Mouse (Mus musculus) stomach, embryonic 15.5 days (tissue): ENCODE results near the gene Wfdc12. TPM values are rescaled to one million over a fixed set of nuclear protein-coding genes. Genes with fewer than 3 reads are reported as not detected.

Experiments
- ATAC-seq: fragments of 200-750 bp; cut with Nextera tagmentation; 2 replicates; pipeline ENCODE4 v1.8.0; 2017; ENCODE audit warnings: low read depth, moderate number of reproducible peaks, moderate TSS enrichment; ENCODE audit not compliant: insufficient read depth, low FRiP score
- H3K27ac ChIP-seq: fragments of 300-500 bp; sonication (generic); 2 replicates; pipeline ENCODE4 v1.5.1; 2015; ENCODE audit warnings: mild to moderate bottlenecking, inconsistent platforms
- H3K27me3 ChIP-seq: fragments of 300-500 bp; sonication (generic); replicated peaks from 2 replicates; pipeline ENCODE4 v1.6.1; 2015; ENCODE audit warnings: inconsistent platforms
- H3K36me3 ChIP-seq: fragments of 300-500 bp; sonication (generic); 2 replicates; pipeline ENCODE4 v1.6.1; 2015; ENCODE audit warnings: inconsistent platforms
- H3K4me1 ChIP-seq: fragments of 300-500 bp; sonication (generic); 2 replicates; pipeline ENCODE4 v1.6.1; 2015; ENCODE audit warnings: inconsistent platforms
- H3K4me2 ChIP-seq: fragments of 300-500 bp; sonication (generic); 2 replicates; pipeline ENCODE4 v1.6.1; 2015; ENCODE audit warnings: mild to moderate bottlenecking, inconsistent platforms
- H3K4me3 ChIP-seq: fragments of 300-500 bp; sonication (generic); replicated peaks from 2 replicates; pipeline ENCODE4 v1.5.1; 2015; ENCODE audit warnings: inconsistent platforms
- H3K9ac ChIP-seq: fragments of 300-500 bp; sonication (generic); 2 replicates; pipeline ENCODE4 v1.6.1; 2015; ENCODE audit warnings: inconsistent platforms
- H3K9me3 ChIP-seq: fragments of 300-500 bp; sonication (generic); 2 replicates; pipeline ENCODE4 v1.6.1; 2016; ENCODE audit warnings: inconsistent platforms
- WGBS: fragments of 180-500 bp; shearing (Covaris S2); methylation state at CpG from one replicate; pipeline ENCODE4 v1.1.7; 2015; 5-methylcytosine and 5-hydroxymethylcytosine counted together
- polyA plus RNA-seq: library from polyadenylated mRNA; unstranded; fragments of >200 nt; fragmentation: Nextera tagmentation; extraction: Ambion mirVana; gene quantifications from 2 replicates; pipeline ENCODE4 v1.2.1, GENCODE M21; 2015

The Wfdc12 gene
- polyA plus RNA-seq, 1 experiment from 2014 or later, result not detected

DNA sequence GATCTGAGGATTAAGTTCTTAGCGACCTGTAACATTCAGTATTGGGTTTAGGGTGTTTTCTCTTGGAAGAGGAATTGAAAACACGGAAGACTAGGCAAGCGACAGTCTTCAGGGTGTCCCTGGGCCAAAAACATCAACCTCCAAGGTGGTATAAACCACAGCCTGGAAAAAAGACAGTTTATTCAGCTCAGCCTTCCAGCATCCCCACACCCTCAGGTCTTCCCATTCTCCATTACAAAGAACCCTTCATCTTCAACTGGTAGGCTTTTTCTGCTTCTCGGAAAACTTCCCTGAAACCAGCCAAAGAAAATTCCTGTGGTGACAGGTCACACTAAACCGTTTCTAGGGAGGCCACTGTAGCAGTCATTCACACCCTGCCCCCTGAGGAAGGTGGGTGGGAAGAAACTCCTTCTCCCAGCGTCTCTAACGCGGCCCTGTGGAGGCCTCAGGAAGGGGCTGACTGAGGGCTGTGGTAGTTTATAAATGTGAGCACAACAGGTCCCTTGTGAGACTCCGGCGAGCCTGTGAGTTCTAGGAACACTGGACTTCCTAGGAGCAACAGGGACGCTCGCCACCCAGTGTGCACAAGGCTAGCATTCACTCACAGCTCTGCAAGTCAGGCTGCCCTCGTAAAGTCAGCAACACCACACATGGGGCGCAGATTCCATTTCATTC lies 40.2 kb downstream of the Wfdc12 start:
- Histone ChIP-seq H3K36me3 (0 out of 2 replicates have a peak, but pooled peaks cover 9% of the 10 kb centered on the region), H3K9ac (no peak overlapping the region), H3K27me3 (no peaks in the 10 kb centered on the region), H3K4me3 (no peak overlapping the region), H3K4me2 (no peak overlapping the region), H3K9me3 (no peaks in the 10 kb centered on the region), H3K27ac (0 out of 2 replicates have a peak overlapping the region, but pooled peaks have one; percentile 2), H3K4me1 (no peaks in the 10 kb centered on the region)
- ATAC-seq, result no peak; the same call in 1 of the 2 replicates
- 47% methylated on average over 14 of the region's 14 CpGs for WGBS

DNA sequence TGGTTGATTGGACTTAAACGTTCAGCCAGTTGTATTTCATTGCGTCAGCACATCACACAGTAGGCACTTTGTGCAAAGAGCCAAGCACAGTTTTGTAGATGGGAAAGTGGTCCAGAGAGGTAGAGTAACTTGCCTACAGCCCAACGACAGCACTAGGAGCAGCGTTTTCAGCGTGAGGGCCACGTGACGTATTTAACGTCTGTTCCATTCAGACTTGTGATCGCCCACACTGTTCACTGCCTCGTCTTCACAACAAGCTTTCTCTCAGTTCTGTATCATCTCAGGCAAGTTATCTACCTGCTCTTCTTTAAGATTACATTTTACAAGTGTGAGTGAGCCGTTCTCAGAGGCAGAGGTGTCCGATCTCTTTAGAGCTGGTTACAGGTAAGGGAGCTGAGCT lies 43.9 kb downstream of the Wfdc12 start:
- Histone ChIP-seq H3K27me3 (no peaks in the 10 kb centered on the region), H3K4me3 (no peak overlapping the region), H3K9me3 (no peaks in the 10 kb centered on the region), H3K36me3 (0 out of 2 replicates have a peak, but pooled peaks cover 2% of the 10 kb centered on the region), H3K9ac (no peak overlapping the region), H3K4me1 (no peaks in the 10 kb centered on the region), H3K4me2 (no peak overlapping the region), H3K27ac (no peak overlapping the region)
- ATAC-seq, result no peak
- 92% methylated on average over 12 of the region's 12 CpGs for WGBS

DNA sequence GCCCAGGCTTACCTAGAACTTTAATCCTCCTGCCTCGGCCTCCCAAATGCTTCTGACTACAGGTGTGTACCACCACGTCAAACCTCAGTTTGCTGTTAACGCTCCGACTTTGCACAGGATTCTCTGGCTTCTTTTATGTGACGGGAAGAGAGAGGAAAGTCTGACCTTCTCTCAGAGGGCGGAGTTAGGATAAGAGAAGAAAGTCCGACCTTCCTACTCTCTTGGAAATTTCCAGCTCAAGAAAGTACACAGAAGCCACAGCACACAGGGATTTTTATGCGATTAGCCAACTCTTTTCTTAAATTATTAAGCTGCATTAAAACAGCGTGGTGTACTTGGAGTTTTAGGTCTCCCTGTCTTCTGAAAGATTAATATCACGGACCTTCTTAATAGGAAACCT lies 45.9 kb downstream of the Wfdc12 start:
- H3K36me3 ChIP-seq, result no peaks in the 10 kb centered on the region
- no peaks in the 10 kb centered on the region for H3K9me3 ChIP-seq
- WGBS, result 75% methylated on average over 10 of the region's 10 CpGs
- no peak for ATAC-seq
- no peak overlapping the region for H3K4me2 ChIP-seq
- H3K27me3 ChIP-seq, result no peaks in the 10 kb centered on the region
- H3K9ac ChIP-seq, result no peak overlapping the region
- no peak overlapping the region for H3K27ac ChIP-seq
- H3K4me3 ChIP-seq, result no peak overlapping the region
- 0 out of 2 replicates have a peak, but pooled peaks cover 3% of the 10 kb centered on the region for H3K4me1 ChIP-seq

DNA sequence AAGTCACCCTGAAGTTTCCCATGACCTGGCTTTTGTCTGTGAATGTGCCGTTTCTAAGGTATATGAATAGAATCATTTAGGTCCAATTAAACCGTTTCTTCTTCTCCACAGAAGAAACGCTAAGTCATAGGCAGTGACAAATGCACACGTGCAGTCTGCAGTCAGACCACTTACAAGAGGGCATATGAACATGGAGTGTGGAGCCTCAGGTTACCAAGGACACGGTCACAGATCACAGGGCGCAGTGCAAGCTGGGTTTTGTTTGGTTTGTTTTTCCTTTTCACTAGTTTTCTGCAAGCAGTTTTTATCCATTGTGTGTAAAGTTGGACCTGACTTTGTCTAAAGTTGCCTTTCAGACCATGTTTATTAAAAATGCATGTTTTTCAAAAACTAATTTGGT lies 46.4 kb downstream of the Wfdc12 start:
- Histone ChIP-seq H3K27ac (no peak overlapping the region), H3K27me3 (no peaks in the 10 kb centered on the region), H3K4me2 (no peak overlapping the region), H3K4me3 (no peak overlapping the region), H3K36me3 (no peaks in the 10 kb centered on the region), H3K9me3 (no peaks in the 10 kb centered on the region), H3K4me1 (0 out of 2 replicates have a peak, but pooled peaks cover 3% of the 10 kb centered on the region), H3K9ac (no peak overlapping the region)
- no peak for ATAC-seq
- WGBS, result 72% methylated on average over 6 of the region's 6 CpGs

DNA sequence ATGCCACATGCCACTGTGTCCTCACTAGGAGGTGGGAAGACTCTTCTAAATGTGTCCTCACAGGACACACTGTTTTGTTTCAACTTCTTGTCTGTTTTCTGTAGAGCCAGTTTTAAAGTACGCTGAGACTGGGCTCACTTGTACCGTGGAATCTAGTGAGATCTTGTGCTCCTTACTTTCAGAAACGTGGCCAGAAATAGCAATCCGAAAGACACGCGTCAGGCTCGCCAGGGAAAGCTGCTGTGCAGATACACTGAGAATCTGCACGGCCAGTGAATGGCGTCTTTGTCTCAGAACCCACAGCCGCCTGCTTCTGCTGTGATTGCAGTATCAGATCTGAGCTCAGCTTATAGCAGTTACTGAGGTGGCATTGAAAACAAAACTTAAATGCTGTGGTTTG lies 48.4 kb downstream of the Wfdc12 start:
- Histone ChIP-seq H3K36me3 (no peaks in the 10 kb centered on the region), H3K9me3 (no peaks in the 10 kb centered on the region), H3K4me3 (no peak overlapping the region), H3K27me3 (no peaks in the 10 kb centered on the region), H3K4me1 (0 out of 2 replicates have a peak, but pooled peaks cover 3% of the 10 kb centered on the region), H3K27ac (no peak overlapping the region), H3K4me2 (no peak overlapping the region), H3K9ac (no peak overlapping the region)
- ATAC-seq, result no peak
- WGBS, result 69% methylated on average over 10 of the region's 10 CpGs

Other genes starting within 250 kb of the Wfdc12 start
- gene Ywhab, start 195.6 kb downstream of the Wfdc12 start, polyA plus RNA-seq, result 288 and 295 TPM in 2 replicates
- 1.3 and 1.5 TPM in 2 replicates for gene Pabpc1l, start 165.2 kb downstream of the Wfdc12 start, polyA plus RNA-seq
- 16.4 and 17.9 TPM in 2 replicates for gene Stk4, start 120.3 kb downstream of the Wfdc12 start, polyA plus RNA-seq
- gene Tomm34, start 119.4 kb downstream of the Wfdc12 start, polyA plus RNA-seq, result 50.4 and 53.4 TPM in 2 replicates
- gene Kcns1, start 19.5 kb downstream of the Wfdc12 start, polyA plus RNA-seq, result 0.14 and 0.28 TPM in 2 replicates
- gene Wfdc5, start 7.9 kb downstream of the Wfdc12 start, polyA plus RNA-seq, result 0.70 and 2.6 TPM in 2 replicates
- not detected in 2 replicates for gene Wfdc15a, start 9.5 kb upstream of the Wfdc12 start, polyA plus RNA-seq
- 50.4 and 55.9 TPM in 2 replicates for gene Wfdc15b, start 31.1 kb upstream of the Wfdc12 start, polyA plus RNA-seq
- gene Svs2, start 47.9 kb upstream of the Wfdc12 start, polyA plus RNA-seq, result not detected in 2 replicates
- gene Svs3b, start 66.0 kb upstream of the Wfdc12 start, polyA plus RNA-seq, result not detected in 2 replicates
- gene Svs4, start 87.9 kb upstream of the Wfdc12 start, polyA plus RNA-seq, result not detected in 2 replicates
- gene Svs3a, start 98.7 kb upstream of the Wfdc12 start, polyA plus RNA-seq, result not detected in 2 replicates
- not detected in 2 replicates for gene Svs6, start 126.1 kb upstream of the Wfdc12 start, polyA plus RNA-seq
- gene Svs5, start 142.1 kb upstream of the Wfdc12 start, polyA plus RNA-seq, result not detected in 2 replicates
- gene Slpi, start 198.5 kb upstream of the Wfdc12 start, polyA plus RNA-seq, result 5.2 and 12.0 TPM in 2 replicates
- 49.2 and 72.3 TPM in 2 replicates for gene Rbpjl, start 212.5 kb upstream of the Wfdc12 start, polyA plus RNA-seq
- gene Matn4, start 214.6 kb upstream of the Wfdc12 start, polyA plus RNA-seq, result 12.4 and 14.7 TPM in 2 replicates